Mouse (Mus musculus) megakaryocyte, adult 5-6 weeks (primary cell): ENCODE measurements around the gene Dgke. TPM values are rescaled to one million over a fixed set of nuclear protein-coding genes. Genes with fewer than 3 reads are reported as not detected.
"Not testable (repeated sequence)": the region's sequence is repeated elsewhere in the genome, so short reads cannot be mapped to it uniquely, and the experiment has no call there.

Source experiments
- ATAC-seq: 2 replicates; pipeline ENCODE4 v1.8.0; 2016; ENCODE audit warnings: mild to moderate bottlenecking, inconsistent platforms; ENCODE audit not compliant: poor library complexity, severe bottlenecking
- total RNA-seq, 2 experiments: library from RNA; stranded (forward) in 1 of 2; stranded (reverse) in 1 of 2; fragments of 153-499, 151-499 nt in 1 of 2; fragments of 221-1000, 200-1000 nt in 1 of 2; gene quantifications; 2 replicates each; pipeline versions ENCODE4 v1.2.3 to v1.2.4; 2015 to 2017

Gene Dgke
- total RNA-seq, 2 experiments from 2014 or later: 1.1 to 2.6 TPM

DNA sequence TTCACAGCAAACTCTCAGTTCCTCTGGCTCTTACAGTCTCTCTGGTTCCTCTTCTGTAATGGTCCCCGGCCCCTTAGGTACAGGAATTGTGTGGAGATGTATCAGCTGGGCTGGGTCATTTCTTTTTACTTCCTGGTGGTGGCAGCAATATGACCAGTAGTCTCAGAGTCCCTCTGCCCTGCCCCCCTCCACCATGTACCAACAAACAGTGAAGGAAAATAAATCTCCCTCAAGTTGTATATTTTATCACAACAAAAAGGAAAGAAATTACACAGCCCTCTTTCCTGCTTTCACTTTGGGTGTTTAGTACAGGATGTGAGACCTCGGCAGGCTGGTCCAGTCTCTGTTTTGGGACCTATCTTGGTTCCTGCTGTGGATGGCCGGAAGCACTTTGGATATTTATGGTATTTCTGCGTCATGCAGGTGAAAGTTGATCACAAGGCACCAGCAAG, 9.7 kb upstream of the Dgke start:
- peak; percentile 85 for ATAC-seq

- no peak for ATAC-seq
Observed at GRCm38 (mm10) chr11:89074783-89075413, 8.2 kb upstream of the Dgke start.

DNA sequence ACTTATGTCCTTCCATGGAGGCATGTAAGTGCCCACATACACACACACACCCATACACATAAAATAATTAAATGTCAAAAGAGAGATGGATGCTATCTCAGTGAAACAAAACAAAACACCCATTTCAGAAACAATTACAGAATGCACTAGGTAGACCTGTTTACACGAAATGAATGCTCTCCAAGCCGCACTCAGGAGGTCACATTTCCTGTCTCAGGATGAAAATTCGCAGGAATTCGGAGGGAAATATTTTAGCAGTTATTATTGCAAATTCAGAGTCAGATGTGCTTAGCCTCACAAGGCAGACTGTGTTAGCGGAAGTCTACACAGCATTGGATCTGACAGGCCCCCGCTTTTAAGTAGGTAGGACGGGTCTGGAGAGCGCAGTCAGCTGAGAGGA, 6.9 kb upstream of the Dgke start, which contains the start of gene Gm525:
Gene Gm525 (plus strand): TSS at position 301 of the 400 bp plus-strand sequence.
- no peak for ATAC-seq

DNA sequence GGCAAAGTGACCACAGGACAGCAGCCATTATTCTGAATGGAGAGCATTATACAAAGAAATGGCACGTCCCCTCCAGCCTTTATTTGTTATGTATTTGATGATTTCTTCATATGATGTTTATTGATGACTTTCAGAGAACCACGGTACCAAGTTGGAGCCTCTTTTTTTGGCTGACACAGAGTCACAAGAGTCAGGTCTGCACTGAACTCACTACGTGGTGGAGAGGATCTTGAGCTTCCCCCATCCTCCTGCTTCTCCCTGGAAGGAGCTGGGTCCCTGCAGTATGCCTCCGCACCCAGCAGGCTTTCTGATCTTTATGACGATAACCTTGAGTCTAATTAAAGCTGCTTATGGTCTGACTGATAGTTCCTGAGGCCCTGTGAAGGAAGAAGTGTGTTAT, 4.9 kb upstream of the Dgke start:
- no peak for ATAC-seq

DNA sequence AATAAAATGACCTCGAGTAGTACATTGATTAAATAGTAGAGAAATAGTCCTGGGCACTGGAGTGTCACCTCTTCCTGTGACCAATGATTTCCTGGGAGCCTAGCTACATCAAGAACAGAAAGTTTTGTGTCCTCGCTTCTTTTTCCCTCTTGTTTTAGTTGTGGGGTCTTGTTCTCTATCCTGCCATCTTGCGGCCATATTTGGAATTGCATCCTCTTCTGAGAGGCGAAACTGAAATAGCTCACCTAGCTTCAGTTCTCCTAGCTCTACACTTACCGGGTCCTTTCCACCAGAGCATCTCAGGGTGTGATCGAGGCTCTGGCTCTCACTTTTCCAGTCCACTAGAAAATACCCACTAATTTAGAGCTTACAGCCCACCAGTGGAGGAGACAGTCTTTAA, 2.7 kb upstream of the Dgke start:
- ATAC-seq: peak; percentile 51; the same call in 1 of the 2 replicates

DNA sequence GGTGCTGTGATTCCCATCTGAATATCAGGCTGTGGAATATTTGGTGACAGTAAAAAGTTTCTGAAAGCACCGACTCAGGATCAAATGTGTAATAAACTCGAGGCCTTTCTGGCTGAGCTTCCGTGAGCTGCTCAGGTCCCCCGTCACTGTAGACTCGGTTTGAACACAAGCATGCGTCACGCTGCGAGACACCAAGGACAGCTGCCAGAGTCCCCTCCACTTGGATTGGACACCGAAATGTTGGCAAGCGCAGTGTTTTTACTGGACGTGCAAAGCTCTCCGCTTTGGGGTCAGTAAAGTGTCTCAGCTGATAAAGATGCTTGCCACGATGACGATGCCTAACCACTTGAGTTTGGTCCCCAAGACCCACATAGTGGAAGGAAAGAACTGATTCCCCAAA, 2.0 kb upstream of the Dgke start:
- ATAC-seq: no peak

DNA sequence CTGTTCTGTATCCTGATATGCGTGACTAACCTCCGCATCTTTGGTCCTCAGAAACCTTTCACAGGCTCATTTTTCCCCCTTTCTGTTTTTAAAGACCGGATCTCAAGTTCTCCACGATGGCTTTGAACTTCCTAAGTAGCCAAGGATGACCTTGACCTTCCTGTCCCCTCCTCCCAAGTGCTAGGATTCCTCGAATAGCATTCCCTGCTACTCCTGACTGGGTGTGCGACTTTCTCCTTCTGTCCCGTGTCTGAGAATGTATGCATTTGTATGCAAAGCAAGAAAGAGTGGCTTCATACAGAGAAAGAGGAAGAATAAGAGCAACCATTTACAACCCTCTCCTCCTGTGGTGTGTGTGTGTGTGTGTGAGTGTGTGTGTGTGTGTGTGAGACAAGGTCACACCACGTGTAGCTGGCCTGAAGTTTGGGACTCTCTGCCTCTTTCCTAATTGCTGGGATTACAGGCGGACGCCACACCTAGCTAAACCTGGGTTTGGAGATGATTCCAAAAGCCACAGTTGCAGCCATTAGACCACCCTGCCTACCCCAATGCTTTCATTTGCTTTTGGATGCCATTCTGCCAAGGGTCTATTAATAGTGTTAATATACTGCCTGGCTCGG, 1.3 kb upstream of the Dgke start:
- ATAC-seq: no peak

DNA sequence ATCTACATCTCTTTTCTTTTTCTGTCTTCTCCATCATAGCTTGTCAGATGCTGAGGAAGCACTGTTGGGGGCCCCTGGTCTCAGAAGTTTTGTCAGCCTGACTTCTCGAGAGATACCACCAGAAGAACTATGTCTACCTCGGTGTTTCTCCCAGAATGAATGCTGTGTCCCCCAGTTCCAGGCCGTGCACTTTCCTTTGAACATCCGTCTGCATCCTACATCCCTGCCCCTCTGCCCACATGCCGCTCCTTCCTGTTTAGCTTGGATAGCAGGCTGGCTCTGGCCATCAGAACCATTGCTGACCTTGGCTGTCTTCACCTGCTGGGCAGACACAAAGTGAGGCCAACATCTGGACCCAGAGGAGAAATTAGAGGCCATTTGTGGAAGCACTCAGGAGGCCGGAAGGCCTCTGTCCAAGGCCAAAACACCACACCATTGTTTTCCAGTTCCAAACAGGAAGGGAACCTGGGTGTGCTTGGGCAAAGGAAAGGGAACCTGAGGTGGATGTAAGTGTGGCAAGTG, 712 bp upstream of the Dgke start:
- ATAC-seq: no peak

DNA sequence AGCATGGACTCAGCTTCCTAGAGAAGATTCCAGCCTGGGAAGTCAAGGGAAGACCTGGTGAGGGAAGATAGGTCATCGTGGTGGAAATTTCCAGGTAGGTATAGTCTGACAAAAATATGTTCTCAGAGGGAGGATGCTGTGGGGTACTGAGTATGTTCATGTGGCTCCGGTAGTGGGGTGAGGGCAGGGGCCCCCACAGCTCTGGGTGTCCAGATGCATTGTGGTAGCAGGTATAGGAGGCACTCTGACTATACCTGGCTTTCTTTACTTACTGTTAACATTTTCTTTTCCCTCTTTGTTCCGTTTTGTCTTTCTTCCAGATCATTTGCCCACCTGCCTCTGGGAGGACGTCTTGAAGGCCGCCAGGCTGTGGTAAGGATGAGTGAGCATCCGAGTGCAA, 524 bp downstream of the Dgke start:
- ATAC-seq: no peak

- ATAC-seq: 0 out of 2 replicates have a peak, but pooled peaks have one; percentile 27
Observed at GRCm38 (mm10) chr11:89065297-89065696, 1.4 kb downstream of the Dgke start.

- no peak for ATAC-seq
Observed at GRCm38 (mm10) chr11:89064312-89064711, 2.3 kb downstream of the Dgke start.

- ATAC-seq: no peak
Observed at GRCm38 (mm10) chr11:89061362-89061761, 5.3 kb downstream of the Dgke start.

GRCm38 (mm10) chr11:89060423-89061089, 6.1 kb downstream of the Dgke start:
- ATAC-seq: peak; percentile 90

DNA sequence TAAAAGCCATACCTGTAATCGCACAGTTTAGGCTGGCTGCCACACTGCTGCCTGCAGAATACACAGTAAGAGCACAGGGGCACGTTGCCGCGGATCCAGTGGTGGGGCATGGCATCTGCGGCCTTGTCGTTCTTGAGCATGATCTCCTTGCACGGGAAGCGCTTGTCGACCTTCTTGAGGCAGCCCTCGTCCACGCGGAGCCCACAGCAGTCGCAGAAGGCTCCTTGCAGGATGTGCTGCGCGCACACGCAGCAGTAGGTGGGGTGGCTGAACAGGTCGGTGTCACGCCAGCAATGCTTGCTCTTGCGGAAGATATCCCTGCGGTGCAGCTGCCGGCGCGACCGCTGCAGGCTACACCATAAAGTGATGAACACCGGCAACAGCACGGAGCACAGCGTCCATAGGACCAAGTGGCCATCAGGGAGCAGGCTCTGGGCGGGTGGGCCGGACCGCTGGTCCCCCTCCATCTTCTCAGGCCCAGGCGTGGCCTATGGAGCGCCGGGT, 6.7 kb downstream of the Dgke start:
- ATAC-seq: peak; percentile 51

DNA sequence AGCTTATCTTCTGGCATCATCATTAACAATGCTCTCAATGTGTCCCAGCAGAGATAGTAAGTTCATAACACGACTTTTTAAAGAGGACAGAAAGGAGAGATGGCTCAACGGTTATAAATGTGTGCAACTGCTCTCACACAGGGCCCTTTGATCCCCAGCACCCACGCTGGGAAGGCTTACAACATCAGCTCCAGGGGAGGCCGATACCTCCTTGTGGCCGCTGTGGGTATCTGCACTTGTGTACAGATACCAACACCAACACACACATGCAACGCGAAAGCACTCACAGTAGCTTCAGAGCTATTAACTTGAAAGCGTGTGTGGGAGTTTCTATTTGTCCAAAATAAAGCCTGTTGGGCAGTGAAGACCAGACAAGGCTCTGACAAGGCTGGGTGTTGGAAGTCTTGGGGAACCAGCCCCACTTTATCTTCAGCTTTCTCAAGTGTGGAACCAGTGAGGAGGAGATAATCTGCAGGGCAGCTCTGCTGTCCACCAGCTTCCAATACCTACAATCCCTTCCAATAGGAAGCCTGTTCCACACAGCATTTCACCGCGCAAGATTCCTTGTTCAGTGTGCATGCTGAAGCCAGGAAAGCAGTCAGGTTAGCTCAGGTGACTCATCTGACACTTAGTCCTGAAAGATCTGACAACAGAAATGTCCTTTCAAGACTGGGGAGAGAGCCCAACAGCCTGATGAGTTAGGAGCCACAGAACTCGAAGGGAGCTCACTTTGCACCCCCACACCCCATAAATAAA, 8.0 kb downstream of the Dgke start:
- ATAC-seq: peak; percentile 50

DNA sequence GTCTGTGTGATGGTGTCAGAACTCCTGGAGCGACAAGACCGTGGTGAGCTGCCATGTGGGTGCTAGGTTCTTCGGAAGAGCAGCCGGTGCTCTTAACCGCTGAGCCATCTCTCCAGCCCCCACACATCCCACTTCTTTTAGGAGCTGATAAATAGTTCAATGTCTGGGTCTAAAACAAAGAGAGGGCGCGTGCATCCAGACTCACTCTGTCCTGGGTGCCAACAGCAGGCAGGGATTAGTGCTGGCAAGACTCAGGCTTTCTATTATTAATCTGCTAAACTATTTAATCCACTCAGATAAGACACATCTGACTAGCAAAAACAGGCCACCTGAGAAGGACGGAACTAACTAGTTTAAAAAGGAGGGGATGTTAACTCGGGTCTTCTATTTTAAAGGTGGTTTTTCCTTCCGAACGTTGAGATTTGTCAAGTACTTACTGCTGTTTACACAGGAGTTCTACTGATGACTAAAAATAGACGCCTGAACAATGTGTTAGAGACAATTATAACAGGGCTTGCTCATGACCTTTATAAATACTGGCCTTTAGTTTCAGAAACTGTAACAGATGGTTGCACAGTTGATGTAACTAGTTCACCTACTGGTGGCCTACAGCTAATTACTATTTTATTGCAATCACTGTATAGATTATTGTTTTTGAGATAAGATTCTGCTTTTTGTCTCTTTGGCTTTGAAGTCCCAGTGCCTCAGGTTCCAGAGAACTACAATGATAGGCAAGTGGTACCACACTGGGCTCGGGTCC, 10.5 kb downstream of the Dgke start:
- no peak for ATAC-seq

DNA sequence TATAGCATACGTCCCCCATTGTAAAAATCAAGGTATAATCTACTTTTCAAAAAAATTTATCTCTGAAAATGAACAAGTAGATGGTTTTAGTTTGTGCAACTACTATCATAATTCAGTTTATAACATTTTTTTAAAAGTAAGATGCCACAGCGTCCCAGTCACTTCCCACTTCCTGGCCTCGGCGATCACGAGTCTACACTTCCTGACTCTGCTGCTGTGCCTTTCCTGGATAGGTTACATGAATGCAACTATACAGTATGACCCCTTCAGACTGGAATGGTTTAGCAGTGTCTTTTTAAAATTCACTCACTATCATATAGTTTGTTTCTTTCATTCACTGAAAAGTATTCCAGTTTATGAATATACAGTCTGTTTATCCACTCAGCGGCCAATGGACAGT, 14.9 kb downstream of the Dgke start:
- no peak for ATAC-seq

DNA sequence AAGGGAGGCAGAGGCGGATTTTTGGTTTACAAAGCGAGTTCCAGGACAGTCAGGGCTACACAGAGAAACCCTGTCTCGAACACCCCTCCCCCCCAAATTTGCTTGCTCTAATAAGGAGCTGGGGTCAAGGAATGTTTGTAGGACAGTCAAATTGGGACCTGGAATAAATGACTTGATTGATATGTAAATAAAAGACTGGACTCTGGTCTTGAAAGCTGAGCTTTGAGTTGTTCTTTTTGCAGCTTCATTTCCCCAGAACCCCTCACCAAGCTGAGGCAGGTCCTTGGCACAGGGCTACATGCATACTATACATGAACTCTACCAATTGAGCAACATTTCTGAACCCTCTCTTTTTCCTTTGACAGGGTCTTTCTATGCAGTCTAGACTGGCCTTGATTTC, 20.6 kb downstream of the Dgke start:
- ATAC-seq: no peak

DNA sequence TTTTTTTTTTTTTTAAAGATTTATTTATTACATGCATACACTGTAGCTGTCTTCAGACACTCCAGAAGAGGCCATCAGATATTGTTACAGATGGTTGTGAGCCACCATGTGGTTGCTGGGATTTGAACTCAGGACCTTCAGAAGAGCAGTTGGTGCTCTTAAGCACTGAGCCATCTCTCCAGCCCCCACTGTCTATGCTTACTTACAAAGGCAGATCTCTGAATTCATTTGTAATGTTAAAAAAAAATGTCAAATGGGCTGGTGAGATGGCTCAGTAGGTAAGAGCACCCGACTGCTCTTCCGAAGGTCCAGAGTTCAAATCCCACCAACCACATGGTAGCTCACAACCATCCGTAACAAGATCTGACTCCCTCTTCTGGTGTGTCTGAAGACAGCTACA, 21.1 kb downstream of the Dgke start:
- ATAC-seq: not testable (repeated sequence)

DNA sequence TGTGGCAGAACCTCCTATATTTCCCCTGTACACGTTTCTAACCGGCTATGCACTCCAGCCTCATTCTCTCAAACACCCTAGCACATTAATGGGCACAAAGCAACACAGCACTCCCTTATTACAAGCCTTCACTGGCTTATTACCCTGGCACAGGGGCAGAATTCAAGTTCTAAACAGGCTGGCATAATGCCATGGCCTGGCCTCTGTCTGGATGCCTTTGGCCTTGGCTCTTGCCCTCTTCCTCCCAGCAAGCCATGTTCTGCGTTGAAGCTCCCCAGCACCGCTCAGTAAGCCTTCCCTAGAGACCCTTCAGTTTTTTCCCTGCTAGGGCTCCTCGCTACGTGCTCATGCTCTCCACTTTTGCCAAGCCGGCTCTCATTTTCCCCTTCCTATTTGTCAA, 23.6 kb downstream of the Dgke start:
- no peak for ATAC-seq
